Mouse (Mus musculus) forebrain, embryonic 16.5 days (tissue): ENCODE measurements around the gene Scarb1. TPM values are rescaled to one million over a fixed set of nuclear protein-coding genes. Genes with fewer than 3 reads are reported as not detected.

Source experiments
- ATAC-seq: fragments of 200-750 bp; cut with Nextera tagmentation; 2 replicates; pipeline ENCODE4 v1.8.0; 2017; ENCODE audit warnings: mild to moderate bottlenecking, moderate library complexity
- H3K27ac ChIP-seq: fragments of 300-500 bp; sonication (generic); 2 replicates; pipeline ENCODE4 v1.5.1; 2014; ENCODE audit warnings: low read length, control low read depth
- H3K27me3 ChIP-seq: fragments of 300-500 bp; sonication (generic); replicated peaks from 2 replicates; pipeline ENCODE4 v1.6.1; 2014; ENCODE audit warnings: low read length; ENCODE audit not compliant: control insufficient read depth, insufficient read depth
- H3K36me3 ChIP-seq: fragments of 300-500 bp; sonication (generic); 2 replicates; pipeline ENCODE4 v1.6.1; 2014; ENCODE audit not compliant: control insufficient read depth, insufficient read depth
- H3K4me1 ChIP-seq: fragments of 300-500 bp; sonication (generic); replicated peaks from 2 replicates; pipeline ENCODE4 v1.6.1; 2014; ENCODE audit warnings: low read length; ENCODE audit not compliant: control insufficient read depth, insufficient read depth
- H3K4me2 ChIP-seq: fragments of 300-500 bp; sonication (generic); 2 replicates; pipeline ENCODE4 v1.6.1; 2014; ENCODE audit warnings: mild to moderate bottlenecking, low read length, control low read depth
- H3K4me3 ChIP-seq: fragments of 300-500 bp; sonication (generic); replicated peaks from 2 replicates; pipeline ENCODE4 v1.5.1; 2014; ENCODE audit warnings: mild to moderate bottlenecking, low read length, control low read depth
- H3K9ac ChIP-seq: fragments of 300-500 bp; sonication (generic); replicated peaks from 2 replicates; pipeline ENCODE4 v1.6.1; 2014; ENCODE audit warnings: low read depth, low read length, control low read depth
- H3K9me3 ChIP-seq: fragments of 300-500 bp; sonication (generic); 2 replicates; pipeline ENCODE4 v1.6.1; 2016; ENCODE audit warnings: low read length; ENCODE audit not compliant: control insufficient read depth
- WGBS: fragments of 180-500 bp; shearing (Covaris S2); extraction: QIAGEN DNeasy Blood & Tissue Kit; methylation state at CpG from one replicate; pipeline ENCODE4 v1.1.7; 2014; 5-methylcytosine and 5-hydroxymethylcytosine counted together
- polyA plus RNA-seq: library from polyadenylated mRNA; unstranded; fragments of >200 nt; fragmentation: Nextera tagmentation; extraction: Ambion mirVana; gene quantifications from 2 replicates; pipeline ENCODE4 v1.2.1, GENCODE M21; 2015

The Scarb1 gene
- polyA plus RNA-seq, 1 experiment from 2014 or later = 38.3 TPM

GRCm38 (mm10) chr5:125266128-125266527 is 74.8 kb downstream of the Scarb1 start:
- 75% methylated on average over 9 of the region's 9 CpGs for WGBS
- Histone ChIP-seq H3K9me3 (no peaks in the 10 kb centered on the region), H3K27ac (no peak overlapping the region), H3K4me1 (peaks cover 39% of the 10 kb centered on the region), H3K27me3 (no peaks in the 10 kb centered on the region), H3K36me3 (no peaks in the 10 kb centered on the region), H3K4me3 (no peak overlapping the region), H3K9ac (no peak overlapping the region), H3K4me2 (no peak overlapping the region)
- no peak for ATAC-seq

GRCm38 (mm10) chr5:125264700-125265099 is 76.2 kb downstream of the Scarb1 start:
- Histone ChIP-seq H3K9me3 (no peaks in the 10 kb centered on the region), H3K9ac (no peak overlapping the region), H3K4me1 (peaks cover 34% of the 10 kb centered on the region), H3K4me3 (no peak overlapping the region), H3K27me3 (no peaks in the 10 kb centered on the region), H3K36me3 (no peaks in the 10 kb centered on the region), H3K4me2 (no peak overlapping the region), H3K27ac (peak overlapping the region; percentile 16; the same call in 1 of the 2 replicates)
- ATAC-seq = no peak
- WGBS = 24% methylated on average over 17 of the region's 17 CpGs

DNA sequence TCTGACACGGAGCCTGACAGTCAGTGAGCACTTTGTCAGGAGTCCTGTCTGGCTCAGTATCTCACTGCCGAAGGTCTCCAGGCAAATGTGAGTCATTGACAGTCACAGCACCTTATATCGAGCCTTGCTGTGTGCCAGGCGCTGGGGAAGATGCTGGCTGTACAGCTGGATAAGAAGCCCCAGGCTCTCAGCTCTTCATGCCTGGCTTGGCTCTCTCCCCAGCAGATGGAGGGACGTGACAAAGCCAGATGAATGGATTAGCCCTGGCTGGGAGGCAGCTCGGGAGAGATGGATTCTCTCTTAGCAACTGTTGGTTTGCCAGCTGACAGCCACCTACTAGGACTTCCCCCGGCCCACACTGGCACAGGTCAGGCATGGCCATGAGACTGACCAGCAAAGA is 78.3 kb downstream of the Scarb1 start:
- peak; percentile 43; the same call in 1 of the 2 replicates for ATAC-seq

GRCm38 (mm10) chr5:125253917-125254316 is 87.0 kb downstream of the Scarb1 start:
- no peak overlapping the region for H3K4me3 ChIP-seq
- H3K27ac ChIP-seq = no peak overlapping the region
- H3K27me3 ChIP-seq = no peaks in the 10 kb centered on the region
- no peak overlapping the region for H3K4me2 ChIP-seq
- ATAC-seq = no peak
- H3K4me1 ChIP-seq = no peaks in the 10 kb centered on the region
- H3K9ac ChIP-seq = no peak overlapping the region
- no peaks in the 10 kb centered on the region for H3K36me3 ChIP-seq
- no peaks in the 10 kb centered on the region for H3K9me3 ChIP-seq
- 63% methylated on average over 5 of the region's 5 CpGs for WGBS

More for the DNA sequence above, 78.3 kb downstream of the Scarb1 start:
- no peak overlapping the region for H3K4me2 ChIP-seq
- no peaks in the 10 kb centered on the region for H3K36me3 ChIP-seq
- WGBS = 32% methylated on average over 7 of the region's 7 CpGs
- H3K4me1 ChIP-seq = peaks cover 26% of the 10 kb centered on the region
- H3K4me3 ChIP-seq = no peak overlapping the region
- peak overlapping the region; percentile 47 for H3K27ac ChIP-seq
- no peaks in the 10 kb centered on the region for H3K27me3 ChIP-seq
- no peak overlapping the region for H3K9ac ChIP-seq
- no peaks in the 10 kb centered on the region for H3K9me3 ChIP-seq

DNA sequence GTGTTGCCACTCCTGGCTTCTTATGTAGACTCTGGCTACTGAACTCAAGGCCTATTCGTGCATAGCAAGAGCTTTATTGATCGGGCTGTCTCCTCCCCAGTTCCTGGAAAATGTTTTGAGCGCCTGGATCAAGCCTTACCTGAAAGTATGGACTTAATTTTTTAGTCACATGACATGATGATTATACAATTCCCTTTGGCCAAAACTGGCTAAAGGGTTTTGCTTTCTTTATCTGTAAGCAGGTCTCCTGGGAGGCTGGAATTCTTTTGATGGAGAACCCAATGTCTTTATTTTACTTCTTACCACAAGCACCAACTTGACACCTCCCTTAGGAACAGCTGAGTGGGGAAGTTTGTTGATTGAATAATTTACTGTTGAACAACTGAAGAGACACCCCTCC is 87.4 kb downstream of the Scarb1 start:
- WGBS = 97% methylated on average over 3 of the region's 3 CpGs
- Histone ChIP-seq H3K9me3 (no peaks in the 10 kb centered on the region), H3K27ac (no peak overlapping the region), H3K4me2 (no peak overlapping the region), H3K9ac (no peak overlapping the region), H3K27me3 (no peaks in the 10 kb centered on the region), H3K4me3 (no peak overlapping the region), H3K4me1 (no peaks in the 10 kb centered on the region), H3K36me3 (no peaks in the 10 kb centered on the region)
- ATAC-seq = no peak

GRCm38 (mm10) chr5:125252664-125253063 is 88.2 kb downstream of the Scarb1 start:
- Histone ChIP-seq H3K4me2 (no peak overlapping the region), H3K9me3 (no peaks in the 10 kb centered on the region), H3K27ac (no peak overlapping the region), H3K36me3 (no peaks in the 10 kb centered on the region), H3K27me3 (no peaks in the 10 kb centered on the region), H3K4me3 (no peak overlapping the region), H3K4me1 (no peaks in the 10 kb centered on the region), H3K9ac (no peak overlapping the region)
- WGBS = 77% methylated on average over 8 of the region's 8 CpGs
- no peak for ATAC-seq

DNA sequence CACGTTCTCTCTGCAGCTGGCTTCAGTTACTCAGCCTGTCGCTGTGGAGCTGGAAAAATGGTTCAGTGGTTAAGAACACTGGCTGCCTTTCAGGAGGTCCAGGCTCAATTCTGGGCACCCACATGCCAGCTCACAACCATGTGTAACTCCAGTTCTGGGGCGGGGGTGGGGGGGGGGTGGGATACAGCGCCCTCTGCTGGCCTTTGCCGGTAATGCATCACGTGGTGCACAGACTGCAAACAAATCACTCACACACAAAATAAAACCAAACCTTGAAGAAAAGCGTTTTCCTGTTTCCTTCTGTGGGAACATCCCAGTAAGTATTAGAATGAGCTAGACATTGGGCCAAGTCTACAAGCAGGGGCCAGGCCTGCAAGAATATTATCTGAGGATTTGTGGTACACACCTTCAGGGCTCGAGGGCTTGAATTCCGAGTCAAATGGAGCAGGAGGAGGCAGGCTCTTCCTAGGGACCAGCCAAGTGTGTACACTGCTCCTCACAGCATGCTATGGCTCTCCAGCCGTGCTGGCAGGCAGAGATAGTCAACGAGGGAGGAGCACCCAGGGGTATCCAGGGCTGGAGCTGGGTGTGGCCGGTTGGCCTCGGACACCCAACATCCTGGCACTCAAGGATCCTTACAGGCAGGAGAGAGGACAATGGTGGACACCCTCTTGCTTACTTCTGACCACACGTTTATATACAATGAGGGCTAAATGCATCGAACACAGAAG is 88.8 kb downstream of the Scarb1 start:
- 61% methylated on average over 15 of the region's 15 CpGs for WGBS
- Histone ChIP-seq H3K27me3 (no peaks in the 10 kb centered on the region), H3K4me2 (no peak overlapping the region), H3K4me1 (no peaks in the 10 kb centered on the region), H3K36me3 (no peaks in the 10 kb centered on the region), H3K9me3 (no peaks in the 10 kb centered on the region), H3K4me3 (no peak overlapping the region), H3K27ac (no peak overlapping the region), H3K9ac (no peak overlapping the region)
- no peak for ATAC-seq

DNA sequence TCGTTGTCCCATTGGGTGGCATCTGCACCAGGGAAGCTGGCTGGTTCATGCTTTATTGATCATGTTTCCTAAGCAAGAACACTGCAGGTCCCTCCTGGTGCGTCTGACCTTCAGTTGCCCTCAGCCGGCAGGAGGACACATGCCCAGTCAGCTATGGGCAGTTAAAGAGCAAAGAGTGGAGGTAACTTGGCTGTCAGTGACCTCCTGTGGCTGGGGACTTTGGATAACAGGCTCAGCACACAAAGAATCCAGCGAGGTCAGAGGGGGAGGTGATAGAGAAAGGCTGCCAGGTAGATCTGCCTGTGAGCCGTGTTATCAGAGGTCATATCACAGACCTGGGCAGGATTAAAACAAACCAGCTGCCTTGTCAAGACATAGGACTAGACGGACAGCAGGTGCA is 91.7 kb downstream of the Scarb1 start:
- Histone ChIP-seq H3K4me2 (no peak overlapping the region), H3K27ac (no peak overlapping the region), H3K4me1 (peaks cover 22% of the 10 kb centered on the region), H3K27me3 (no peaks in the 10 kb centered on the region), H3K4me3 (no peak overlapping the region), H3K9me3 (no peaks in the 10 kb centered on the region), H3K9ac (no peak overlapping the region), H3K36me3 (no peaks in the 10 kb centered on the region)
- WGBS = 60% methylated on average over 6 of the region's 6 CpGs
- ATAC-seq = no peak

GRCm38 (mm10) chr5:125246711-125247110 is 94.2 kb downstream of the Scarb1 start:
- Histone ChIP-seq H3K9ac (no peak overlapping the region), H3K4me3 (no peak overlapping the region), H3K27ac (no peak overlapping the region), H3K4me1 (peaks cover 34% of the 10 kb centered on the region), H3K4me2 (no peak overlapping the region), H3K9me3 (no peaks in the 10 kb centered on the region), H3K36me3 (no peaks in the 10 kb centered on the region), H3K27me3 (no peaks in the 10 kb centered on the region)
- WGBS = 86% methylated on average over 4 of the region's 4 CpGs
- no peak for ATAC-seq
